Mouse (Mus musculus): Measurements from ENCODE around the gene Eya2. TPM values are rescaled to one million over a fixed set of nuclear protein-coding genes. Genes with fewer than 3 reads are reported as not detected.

Gene Eya2
- polyA plus RNA-seq, 1 experiment from 2014 or later = 0.07 TPM

GRCm38 (mm10) chr2:165629900-165630299 lies 35.1 kb downstream of the Eya2 start:
- Histone ChIP-seq H3K27ac (no peak overlapping the region), H3K4me1 (no peaks in the 10 kb centered on the region), H3K36me3 (no peaks in the 10 kb centered on the region), H3K4me3 (no peak overlapping the region), H3K4me2 (no peak overlapping the region), H3K9me3 (replicated peaks) (no peaks in the 10 kb centered on the region), H3K27me3 (replicated peaks) (no peaks in the 10 kb centered on the region), H3K9ac (no peak overlapping the region)
- WGBS (ENCODE audit: insufficient replicate concordance) = 56% methylated on average over 8 of the region's 8 CpGs
- no peak for ATAC-seq

GRCm38 (mm10) chr2:165633011-165633785 lies 38.4 kb downstream of the Eya2 start:
- H3K4me2 ChIP-seq = no peak overlapping the region
- no peak overlapping the region for H3K27ac ChIP-seq
- H3K4me3 ChIP-seq = no peak overlapping the region
- 58% methylated on average over 11 of the region's 11 CpGs for WGBS (ENCODE audit: insufficient replicate concordance)
- H3K4me1 ChIP-seq = no peaks in the 10 kb centered on the region
- H3K27me3 ChIP-seq (replicated peaks) = no peaks in the 10 kb centered on the region
- ATAC-seq = 0 out of 2 replicates have a peak, but pooled peaks have one; percentile 42
- 0 out of 2 replicates have a peak, but pooled peaks cover 3% of the 10 kb centered on the region for H3K9me3 ChIP-seq (replicated peaks)
- H3K9ac ChIP-seq = no peak overlapping the region
- H3K36me3 ChIP-seq = no peaks in the 10 kb centered on the region

- 0 out of 2 replicates have a peak, but pooled peaks cover 3% of the 10 kb centered on the region for H3K9me3 ChIP-seq (replicated peaks)
- no peak for ATAC-seq
Observed at GRCm38 (mm10) chr2:165634481-165634880, 39.6 kb downstream of the Eya2 start.

GRCm38 (mm10) chr2:165639075-165639755 lies 44.4 kb downstream of the Eya2 start:
- 19% methylated on average over 11 of the region's 11 CpGs for WGBS (ENCODE audit: insufficient replicate concordance)
- H3K4me1 ChIP-seq = peaks cover 40% of the 10 kb centered on the region
- H3K36me3 ChIP-seq = no peaks in the 10 kb centered on the region
- H3K27ac ChIP-seq = peak overlapping the region; percentile 66
- peak; percentile 73 for ATAC-seq
- H3K4me3 ChIP-seq = no peak overlapping the region
- no peaks in the 10 kb centered on the region for H3K27me3 ChIP-seq (replicated peaks)
- H3K4me2 ChIP-seq = peak overlapping the region; percentile 42
- H3K9ac ChIP-seq = no peak overlapping the region
- 0 out of 2 replicates have a peak, but pooled peaks cover 3% of the 10 kb centered on the region for H3K9me3 ChIP-seq (replicated peaks)

More at GRCm38 (mm10) chr2:165634481-165634880, 39.6 kb downstream of the Eya2 start:
- H3K4me2 ChIP-seq = no peak overlapping the region
- no peak overlapping the region for H3K27ac ChIP-seq
- H3K27me3 ChIP-seq (replicated peaks) = no peaks in the 10 kb centered on the region
- H3K4me1 ChIP-seq = peaks cover 7% of the 10 kb centered on the region
- no peak overlapping the region for H3K4me3 ChIP-seq
- WGBS (ENCODE audit: insufficient replicate concordance) = 76% methylated on average over 7 of the region's 7 CpGs
- H3K36me3 ChIP-seq = no peaks in the 10 kb centered on the region
- no peak overlapping the region for H3K9ac ChIP-seq

GRCm38 (mm10) chr2:165641909-165642505 lies 47.2 kb downstream of the Eya2 start:
- Histone ChIP-seq H3K4me3 (no peak overlapping the region), H3K9me3 (replicated peaks) (0 out of 2 replicates have a peak, but pooled peaks cover 3% of the 10 kb centered on the region), H3K4me2 (peak overlapping the region; percentile 30), H3K4me1 (peaks cover 40% of the 10 kb centered on the region), H3K36me3 (no peaks in the 10 kb centered on the region), H3K9ac (no peak overlapping the region), H3K27me3 (replicated peaks) (0 out of 2 replicates have a peak, but pooled peaks cover 4% of the 10 kb centered on the region), H3K27ac (no peak overlapping the region)
- peak; percentile 88 for ATAC-seq
- 50% methylated on average over 14 of the region's 14 CpGs for WGBS (ENCODE audit: insufficient replicate concordance)

- ATAC-seq = no peak
- Histone ChIP-seq H3K27me3 (replicated peaks) (0 out of 2 replicates have a peak, but pooled peaks cover 4% of the 10 kb centered on the region), H3K9ac (no peak overlapping the region), H3K9me3 (replicated peaks) (no peaks in the 10 kb centered on the region), H3K4me2 (no peak overlapping the region), H3K4me3 (no peak overlapping the region), H3K4me1 (peaks cover 40% of the 10 kb centered on the region), H3K27ac (no peak overlapping the region), H3K36me3 (no peaks in the 10 kb centered on the region)
- WGBS (ENCODE audit: insufficient replicate concordance) = 77% methylated on average over 3 of the region's 3 CpGs
Observed at GRCm38 (mm10) chr2:165643596-165643995, 48.8 kb downstream of the Eya2 start.

- 64% methylated on average over 9 of the region's 9 CpGs for WGBS (ENCODE audit: insufficient replicate concordance)
Observed at GRCm38 (mm10) chr2:165644057-165644456, 49.2 kb downstream of the Eya2 start.

GRCm38 (mm10) chr2:165651031-165651430 lies 56.2 kb downstream of the Eya2 start:
- no peak overlapping the region for H3K9ac ChIP-seq
- 0 out of 2 replicates have a peak, but pooled peaks cover 2% of the 10 kb centered on the region for H3K27me3 ChIP-seq (replicated peaks)
- no peak overlapping the region for H3K4me2 ChIP-seq
- no peak for ATAC-seq
- no peak overlapping the region for H3K4me3 ChIP-seq
- no peaks in the 10 kb centered on the region for H3K9me3 ChIP-seq (replicated peaks)
- no peaks in the 10 kb centered on the region for H3K36me3 ChIP-seq
- 34% methylated on average over 11 of the region's 11 CpGs for WGBS (ENCODE audit: insufficient replicate concordance)
- no peak overlapping the region for H3K27ac ChIP-seq
- peaks cover 21% of the 10 kb centered on the region for H3K4me1 ChIP-seq

More at GRCm38 (mm10) chr2:165644057-165644456, 49.2 kb downstream of the Eya2 start:
- Histone ChIP-seq H3K4me3 (no peak overlapping the region), H3K4me2 (no peak overlapping the region), H3K9ac (no peak overlapping the region), H3K4me1 (peaks cover 37% of the 10 kb centered on the region), H3K27ac (no peak overlapping the region), H3K9me3 (replicated peaks) (no peaks in the 10 kb centered on the region), H3K36me3 (no peaks in the 10 kb centered on the region), H3K27me3 (replicated peaks) (0 out of 2 replicates have a peak, but pooled peaks cover 4% of the 10 kb centered on the region)
- ATAC-seq = no peak

GRCm38 (mm10) chr2:165652281-165652680 lies 57.4 kb downstream of the Eya2 start:
- 60% methylated on average over 6 of the region's 6 CpGs for WGBS (ENCODE audit: insufficient replicate concordance)
- H3K4me1 ChIP-seq = peaks cover 21% of the 10 kb centered on the region
- no peak overlapping the region for H3K27ac ChIP-seq
- no peak for ATAC-seq
- no peaks in the 10 kb centered on the region for H3K9me3 ChIP-seq (replicated peaks)
- H3K4me2 ChIP-seq = no peak overlapping the region
- H3K27me3 ChIP-seq (replicated peaks) = no peaks in the 10 kb centered on the region
- no peak overlapping the region for H3K9ac ChIP-seq
- no peak overlapping the region for H3K4me3 ChIP-seq
- H3K36me3 ChIP-seq = no peaks in the 10 kb centered on the region

- 25% methylated on average over 14 of the region's 14 CpGs for WGBS (ENCODE audit: insufficient replicate concordance)
- no peaks in the 10 kb centered on the region for H3K27me3 ChIP-seq (replicated peaks)
- H3K4me3 ChIP-seq = no peak overlapping the region
- no peaks in the 10 kb centered on the region for H3K36me3 ChIP-seq
- H3K9ac ChIP-seq = no peak overlapping the region
- no peak overlapping the region for H3K4me2 ChIP-seq
- no peak overlapping the region for H3K27ac ChIP-seq
- peaks cover 21% of the 10 kb centered on the region for H3K4me1 ChIP-seq
- H3K9me3 ChIP-seq (replicated peaks) = no peaks in the 10 kb centered on the region
- ATAC-seq = peak; percentile 54; the same call in 1 of the 2 replicates
Observed at GRCm38 (mm10) chr2:165653001-165653921, 58.4 kb downstream of the Eya2 start.

- 38% methylated on average over 9 of the region's 9 CpGs for WGBS (ENCODE audit: insufficient replicate concordance)
- no peaks in the 10 kb centered on the region for H3K36me3 ChIP-seq
- H3K4me3 ChIP-seq = no peak overlapping the region
- no peaks in the 10 kb centered on the region for H3K27me3 ChIP-seq (replicated peaks)
- H3K9ac ChIP-seq = no peak overlapping the region
- no peaks in the 10 kb centered on the region for H3K9me3 ChIP-seq (replicated peaks)
- H3K4me2 ChIP-seq = no peak overlapping the region; the same call in 1 of the 2 replicates
- no peak for ATAC-seq
- H3K27ac ChIP-seq = no peak overlapping the region
- H3K4me1 ChIP-seq = peaks cover 21% of the 10 kb centered on the region
Observed at GRCm38 (mm10) chr2:165654151-165654550, 59.3 kb downstream of the Eya2 start.
